Mouse (Mus musculus) heart, embryonic 15.5 days (tissue): ENCODE results near the gene Sall2. TPM values are rescaled to one million over a fixed set of nuclear protein-coding genes. Genes with fewer than 3 reads are reported as not detected.
"Not testable (repeated sequence)": the region's sequence is repeated elsewhere in the genome, so short reads cannot be mapped to it uniquely, and the experiment has no call there.

Experiments used
- ATAC-seq: fragments of 200-750 bp; cut with Nextera tagmentation; replicated peaks from 2 replicates; pipeline ENCODE4 v1.8.0; 2017; ENCODE audit warnings: low read depth, moderate TSS enrichment; ENCODE audit not compliant: insufficient number of reproducible peaks, insufficient read depth, low FRiP score
- H3K27ac ChIP-seq: fragments of 300-500 bp; sonication (generic); 2 replicates; pipeline ENCODE4 v1.5.1; 2015; ENCODE audit warnings: mild to moderate bottlenecking, inconsistent platforms
- H3K27me3 ChIP-seq: fragments of 300-500 bp; sonication (generic); 2 replicates; pipeline ENCODE4 v1.6.1; 2015; ENCODE audit warnings: inconsistent platforms
- H3K36me3 ChIP-seq: fragments of 300-500 bp; sonication (generic); 2 replicates; pipeline ENCODE4 v1.6.1; 2015; ENCODE audit warnings: mild to moderate bottlenecking, inconsistent platforms
- H3K4me1 ChIP-seq: fragments of 300-500 bp; sonication (generic); replicated peaks from 2 replicates; pipeline ENCODE4 v1.6.1; 2015; ENCODE audit warnings: inconsistent platforms
- H3K4me2 ChIP-seq: fragments of 300-500 bp; sonication (generic); 2 replicates; pipeline ENCODE4 v1.6.1; 2015; ENCODE audit warnings: inconsistent platforms, mild to moderate bottlenecking, moderate library complexity
- H3K4me3 ChIP-seq: fragments of 300-500 bp; sonication (generic); 2 replicates; pipeline ENCODE4 v1.5.1; 2015; ENCODE audit warnings: mild to moderate bottlenecking, inconsistent platforms
- H3K9ac ChIP-seq: fragments of 300-500 bp; sonication (generic); 2 replicates; pipeline ENCODE4 v1.6.1; 2015; ENCODE audit warnings: mild to moderate bottlenecking, inconsistent platforms
- H3K9me3 ChIP-seq: fragments of 300-500 bp; sonication (generic); replicated peaks from 2 replicates; pipeline ENCODE4 v1.6.1; 2016; ENCODE audit warnings: inconsistent platforms
- WGBS: fragments of 180-500 bp; shearing (Covaris S2); methylation state at CpG from one replicate; pipeline ENCODE4 v1.1.7; 2015; ENCODE audit warnings: mixed read lengths; 5-methylcytosine and 5-hydroxymethylcytosine counted together
- polyA plus RNA-seq: library from polyadenylated mRNA; unstranded; fragments of >200 nt; fragmentation: Nextera tagmentation; extraction: Ambion mirVana; gene quantifications from 2 replicates; pipeline ENCODE4 v1.2.1, GENCODE M21; 2015

The Sall2 gene
- polyA plus RNA-seq, 1 experiment from 2014 or later, result 4.8 TPM

- H3K4me2 ChIP-seq, result peak overlapping the region; percentile 78
- H3K4me1 ChIP-seq, result peaks cover 24% of the 10 kb centered on the region
- H3K4me3 ChIP-seq, result peak overlapping the region; percentile 93
- 13% methylated on average over 16 of the region's 16 CpGs for WGBS
- H3K27me3 ChIP-seq, result no peaks in the 10 kb centered on the region
- peak overlapping the region; percentile 84 for H3K9ac ChIP-seq
- H3K9me3 ChIP-seq, result no peaks in the 10 kb centered on the region
- no peak; the same call in 1 of the 2 replicates for ATAC-seq
- H3K36me3 ChIP-seq, result peaks cover 26% of the 10 kb centered on the region
- peak overlapping the region; percentile 86 for H3K27ac ChIP-seq
Observed at GRCm38 (mm10) chr14:52316441-52317225, 11.9 kb downstream of the Sall2 start.

DNA sequence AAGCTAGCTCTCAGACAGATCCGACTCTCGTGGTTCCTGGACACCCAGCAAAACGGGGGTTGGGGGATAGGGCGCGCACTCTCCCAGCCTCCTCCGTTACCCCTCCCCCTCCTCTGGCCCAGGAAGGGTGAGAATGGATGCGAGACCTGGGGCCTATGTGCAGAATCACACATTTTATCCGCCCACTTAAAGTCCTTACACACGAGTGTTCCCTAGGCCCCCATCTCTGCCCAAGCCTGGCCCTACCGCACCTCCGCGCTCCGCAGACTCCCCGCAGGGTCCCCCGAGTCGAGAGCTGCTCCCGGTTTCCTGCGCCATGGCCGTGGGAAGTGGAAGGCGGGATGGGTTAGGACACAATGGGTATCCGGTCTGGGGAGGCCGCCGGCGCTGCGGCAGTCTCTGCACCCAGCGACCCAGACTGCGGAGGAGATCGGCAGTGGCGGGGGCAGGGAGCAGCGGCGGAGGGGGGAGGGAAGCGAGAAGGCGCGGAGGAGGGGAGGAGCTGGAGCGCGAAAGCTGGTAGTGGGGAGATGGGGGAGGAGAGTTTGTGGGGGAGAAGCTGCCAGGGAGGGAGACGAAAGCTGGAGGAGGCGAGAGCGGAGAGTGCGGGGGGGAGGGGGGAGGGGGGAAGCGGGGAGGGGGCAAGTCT, 12.6 kb downstream of the Sall2 start:
- peak; percentile 81 for ATAC-seq
- Histone ChIP-seq H3K4me1 (peaks cover 24% of the 10 kb centered on the region), H3K4me2 (peak overlapping the region; percentile 78), H3K4me3 (peak overlapping the region; percentile 93), H3K9ac (peak overlapping the region; percentile 84), H3K36me3 (peaks cover 27% of the 10 kb centered on the region), H3K27me3 (no peaks in the 10 kb centered on the region), H3K9me3 (no peaks in the 10 kb centered on the region), H3K27ac (peak overlapping the region; percentile 86)
- under 1% methylated on average over 34 of the region's 41 CpGs for WGBS

- Histone ChIP-seq H3K27ac (peak overlapping the region; percentile 86), H3K36me3 (peaks cover 31% of the 10 kb centered on the region), H3K9ac (peak overlapping the region; percentile 84), H3K27me3 (no peaks in the 10 kb centered on the region), H3K4me2 (peak overlapping the region; percentile 78), H3K4me1 (peaks cover 24% of the 10 kb centered on the region), H3K9me3 (no peaks in the 10 kb centered on the region), H3K4me3 (peak overlapping the region; percentile 93)
- 3% methylated on average over 17 of the region's 17 CpGs for WGBS
- peak; percentile 8; the same call in 1 of the 2 replicates for ATAC-seq
Observed at GRCm38 (mm10) chr14:52315283-52315780, 13.2 kb downstream of the Sall2 start.

GRCm38 (mm10) chr14:52314808-52315150, 13.8 kb downstream of the Sall2 start:
- Histone ChIP-seq H3K36me3 (peaks cover 31% of the 10 kb centered on the region), H3K4me2 (peak overlapping the region; percentile 78), H3K9me3 (no peaks in the 10 kb centered on the region), H3K27me3 (no peaks in the 10 kb centered on the region), H3K4me1 (peaks cover 24% of the 10 kb centered on the region), H3K27ac (no peak overlapping the region), H3K4me3 (peak overlapping the region; percentile 93), H3K9ac (peak overlapping the region; percentile 84; the same call in 1 of the 2 replicates)
- 57% methylated on average over 8 of the region's 8 CpGs for WGBS
- no peak for ATAC-seq

DNA sequence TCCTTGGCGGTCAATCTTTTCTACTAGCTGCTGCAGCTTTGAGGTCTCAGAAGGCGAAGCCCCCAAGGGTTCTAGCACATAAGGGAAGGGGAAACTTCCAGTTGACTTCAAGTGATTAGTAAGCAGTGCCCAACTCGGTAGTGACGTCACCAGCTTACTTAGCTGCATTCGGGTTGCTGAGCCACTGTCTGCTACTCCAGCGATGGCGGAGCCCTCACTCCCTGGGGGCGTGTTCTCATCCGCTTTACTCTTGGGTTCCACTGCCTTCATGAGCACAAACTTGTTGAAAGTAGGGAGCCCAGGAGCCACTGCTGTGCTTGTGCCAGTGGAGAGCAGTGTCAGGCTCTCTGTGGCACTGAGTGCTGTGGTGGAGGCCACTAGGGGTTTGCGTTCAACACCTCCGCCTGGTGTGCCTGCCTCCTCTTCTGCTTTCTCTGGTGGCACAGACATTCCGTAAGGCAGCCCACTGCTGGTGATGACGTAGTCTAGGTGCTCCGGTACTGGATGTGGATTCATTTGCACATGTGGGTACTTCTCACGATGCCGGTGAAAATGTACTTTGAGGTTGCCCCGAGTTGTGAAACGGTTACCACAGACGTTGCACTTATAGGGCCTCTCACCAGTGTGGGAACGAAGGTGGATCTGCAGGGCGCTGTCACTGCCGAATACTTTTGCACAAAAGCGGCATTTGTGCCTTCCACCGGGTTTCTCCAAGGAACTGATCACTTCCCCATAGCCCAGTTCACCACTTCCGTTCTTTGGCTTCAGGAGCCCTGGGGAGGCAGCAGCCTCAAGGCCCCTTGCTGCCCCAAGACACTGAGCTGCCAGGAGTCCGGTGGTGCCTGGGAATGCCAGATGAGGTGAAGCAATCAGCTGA, 14.4 kb downstream of the Sall2 start:
- Histone ChIP-seq H3K4me1 (peaks cover 24% of the 10 kb centered on the region), H3K27me3 (no peaks in the 10 kb centered on the region), H3K9ac (no peak overlapping the region), H3K36me3 (peaks cover 31% of the 10 kb centered on the region), H3K4me2 (peak overlapping the region; percentile 78), H3K27ac (no peak overlapping the region), H3K4me3 (peak overlapping the region; percentile 93; the same call in 1 of the 2 replicates), H3K9me3 (no peaks in the 10 kb centered on the region)
- ATAC-seq, result no peak
- WGBS, result 80% methylated on average over 26 of the region's 26 CpGs

DNA sequence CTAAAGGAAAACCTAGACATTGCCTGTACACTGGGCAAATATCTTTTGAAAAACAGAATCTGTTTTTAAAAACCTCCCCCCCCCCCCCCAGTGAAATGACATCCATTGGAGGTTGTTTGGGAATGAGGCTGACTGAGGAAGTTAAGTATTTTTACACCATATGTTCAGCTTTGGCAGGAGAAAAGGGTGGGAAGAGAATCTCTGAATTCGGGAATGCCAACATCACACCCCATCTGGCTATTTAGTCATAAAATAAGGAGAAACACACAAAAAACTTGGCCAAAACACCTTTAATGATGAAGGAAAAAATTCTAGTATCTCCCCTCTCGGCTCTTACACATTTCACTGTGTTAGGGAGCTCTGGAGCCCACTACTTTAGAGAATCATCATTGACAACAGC, 17.7 kb downstream of the Sall2 start:
- no peak for ATAC-seq
- Histone ChIP-seq H3K4me2 (no peak overlapping the region), H3K27me3 (no peaks in the 10 kb centered on the region), H3K9ac (no peak overlapping the region), H3K36me3 (peaks cover 31% of the 10 kb centered on the region), H3K4me3 (no peak overlapping the region), H3K27ac (no peak overlapping the region), H3K9me3 (no peaks in the 10 kb centered on the region), H3K4me1 (peaks cover 21% of the 10 kb centered on the region)
- 90% methylated on average over 2 of the region's 2 CpGs for WGBS

- ATAC-seq, H3K27ac ChIP-seq, H3K9me3 ChIP-seq, H3K4me2 ChIP-seq, H3K9ac ChIP-seq, H3K27me3 ChIP-seq, H3K4me3 ChIP-seq: not testable (repeated sequence)
- peaks cover 20% of the 10 kb centered on the region for H3K4me1 ChIP-seq
- whole genome bisulfite sequencing, result 89% methylated on average over 6 of the region's 6 CpGs
- peaks cover 31% of the 10 kb centered on the region for H3K36me3 ChIP-seq
Observed at GRCm38 (mm10) chr14:52310343-52310742, 18.2 kb downstream of the Sall2 start.

GRCm38 (mm10) chr14:52306100-52306499, 22.5 kb downstream of the Sall2 start:
- ATAC-seq, result no peak
- H3K27ac ChIP-seq, result no peak overlapping the region
- H3K4me2 ChIP-seq, result no peak overlapping the region
- H3K9ac ChIP-seq, result no peak overlapping the region
- H3K4me1 ChIP-seq, result peaks cover 4% of the 10 kb centered on the region
- H3K36me3 ChIP-seq, result peaks cover 4% of the 10 kb centered on the region; the same call in 1 of the 2 replicates
- no peaks in the 10 kb centered on the region for H3K27me3 ChIP-seq
- no peaks in the 10 kb centered on the region for H3K9me3 ChIP-seq
- no peak overlapping the region for H3K4me3 ChIP-seq
- WGBS, result 95% methylated on average over 2 of the region's 2 CpGs

DNA sequence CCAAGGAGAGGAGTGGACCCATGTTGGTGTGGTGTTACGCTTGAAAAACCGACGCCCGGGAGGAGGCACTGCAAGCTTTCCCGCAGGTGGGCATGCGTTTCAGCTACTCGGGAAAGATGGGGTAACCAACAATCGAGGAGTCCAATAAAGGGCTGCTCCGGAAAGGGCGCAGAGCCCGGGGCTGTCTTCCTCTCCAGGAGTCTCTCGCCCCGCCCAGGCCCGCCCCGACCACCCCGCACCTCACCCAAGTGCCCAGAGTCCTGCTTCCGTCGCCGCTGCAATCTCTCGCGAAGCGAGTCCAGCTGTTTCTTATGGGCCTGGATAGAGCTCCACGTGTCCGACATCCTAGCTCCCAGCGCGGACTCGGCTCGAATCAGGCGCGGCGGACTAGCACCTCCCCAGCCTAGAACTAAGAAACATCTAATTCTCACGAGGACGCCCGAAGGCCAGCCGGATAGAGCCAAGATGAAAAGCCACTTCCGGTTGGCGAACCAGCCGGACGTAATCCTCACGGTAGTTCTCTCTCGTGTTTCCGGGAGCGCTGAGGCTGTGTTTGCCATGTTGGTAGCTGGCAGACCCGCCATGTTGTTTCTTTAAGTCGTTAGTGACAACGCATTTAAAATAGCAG, 23.8 kb downstream of the Sall2 start, which contains the start of gene Mettl3:
TSS of gene Mettl3 (minus strand) at position 485 of the 628 bp plus-strand sequence.
- Histone ChIP-seq H3K27me3 (no peaks in the 10 kb centered on the region), H3K9me3 (no peaks in the 10 kb centered on the region), H3K4me2 (peak within 1 kb of the TSS; percentile 69), H3K4me3 (peak within 1 kb of the TSS; percentile 69), H3K4me1 (peaks cover 4% of the 10 kb centered on the region), H3K36me3 (peaks cover 7% of the 10 kb centered on the region), H3K9ac (peak within 1 kb of the TSS; percentile 64), H3K27ac (peak within 1 kb of the TSS; percentile 90)
- WGBS, result under 1% methylated on average over 46 of the region's 46 CpGs
- peak; percentile 93 for ATAC-seq

DNA sequence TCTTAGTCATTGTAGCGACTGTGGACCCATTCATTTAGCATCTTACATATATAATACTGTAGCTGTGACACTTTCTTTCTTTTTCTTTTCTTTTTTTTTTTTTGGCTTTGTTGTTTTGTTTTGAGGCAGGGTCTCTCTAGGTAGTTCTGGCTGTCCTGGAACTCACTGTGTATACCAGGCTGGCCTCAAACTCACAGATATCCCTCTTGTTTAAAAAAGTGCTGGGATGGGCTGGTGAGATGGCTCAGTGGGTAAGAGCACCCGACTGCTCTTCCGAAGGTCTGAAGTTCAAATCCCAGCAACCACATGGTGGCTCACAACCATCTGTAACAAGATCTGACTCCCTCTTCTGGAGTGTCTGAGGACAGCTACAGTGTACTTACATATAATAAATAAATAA, 25.0 kb downstream of the Sall2 start:
- H3K4me3 ChIP-seq, H3K27ac ChIP-seq, H3K27me3 ChIP-seq, H3K4me2 ChIP-seq, ATAC-seq, H3K4me1 ChIP-seq, H3K9ac ChIP-seq, H3K9me3 ChIP-seq: not testable (repeated sequence)
- peaks cover 17% of the 10 kb centered on the region for H3K36me3 ChIP-seq
- WGBS, result 95% methylated on average over 3 of the region's 3 CpGs
